Mouse (Mus musculus): Measurements from ENCODE around the gene Map3k5. TPM values are rescaled to one million over a fixed set of nuclear protein-coding genes. Genes with fewer than 3 reads are reported as not detected.
A peak's percentile ranks its signal among the peaks of the same experiment; 100 is the strongest.

Map3k5 gene
- total RNA-seq, 2 experiments from 2014 or later: 24.1 to 32.5 TPM

DNA sequence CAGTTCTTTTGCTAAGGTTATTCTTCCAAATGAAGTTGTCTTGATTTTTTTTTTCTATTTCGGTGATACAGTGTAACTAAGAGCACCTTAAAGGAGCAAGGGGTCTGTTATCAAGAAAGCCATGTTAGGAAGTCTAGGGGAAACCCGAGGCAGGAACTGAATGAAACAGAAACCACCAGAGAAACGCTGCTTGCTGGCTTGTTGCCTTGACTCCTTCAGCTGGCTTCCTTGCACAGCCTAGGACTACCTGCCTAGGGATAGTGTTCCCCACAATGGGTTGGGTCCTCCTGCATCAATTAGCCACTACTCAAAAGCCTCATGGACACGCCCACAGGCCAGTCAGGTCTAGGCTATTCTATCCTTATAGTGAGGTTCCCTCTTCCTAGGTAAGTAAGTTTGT is 106.4 kb downstream of the Map3k5 start:
- DNase-seq (ENCODE audit: low spot score in 2 of 2): no peak

DNA sequence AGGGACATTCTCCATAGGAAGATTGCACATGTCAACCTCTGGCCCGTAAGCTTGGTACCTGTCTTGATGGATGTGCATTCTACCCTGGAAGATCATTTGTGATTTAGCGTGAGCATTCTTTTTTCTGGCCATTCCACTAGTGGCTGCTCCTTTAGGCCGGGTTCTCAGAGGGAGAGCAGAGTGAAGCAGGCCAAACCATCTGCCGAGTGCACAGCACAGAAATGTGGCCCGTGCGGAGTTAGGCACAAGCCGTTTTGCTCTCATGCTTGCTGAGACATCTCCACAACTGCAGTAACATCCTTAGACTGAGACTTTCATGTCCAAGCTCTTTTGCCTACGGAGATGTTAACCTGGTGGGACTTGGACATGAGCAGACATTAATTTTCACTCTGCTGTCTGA is 107.8 kb downstream of the Map3k5 start:
- DNase-seq (ENCODE audit: low spot score in 2 of 2): no peak

DNA sequence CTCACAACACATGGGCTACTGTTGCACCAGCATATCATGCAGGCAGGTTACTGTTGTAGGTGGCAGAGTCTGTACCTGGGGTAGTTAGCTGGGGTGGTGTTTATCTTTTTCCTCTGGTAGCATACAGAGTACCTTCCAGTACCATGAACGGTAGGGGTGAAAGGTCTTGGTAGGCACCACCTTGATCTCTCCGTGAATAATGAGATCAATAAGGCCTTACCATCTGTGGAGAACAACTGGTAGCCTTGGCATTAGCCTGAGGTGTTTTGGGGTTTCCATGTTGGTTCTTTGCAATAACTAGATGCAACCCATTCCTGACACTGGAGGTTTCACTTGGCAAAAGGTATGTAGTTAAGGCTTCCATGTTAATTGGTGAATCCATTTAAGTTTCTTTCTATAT is 109.8 kb downstream of the Map3k5 start:
- DNase-seq (ENCODE audit: low spot score in 2 of 2): no peak

DNA sequence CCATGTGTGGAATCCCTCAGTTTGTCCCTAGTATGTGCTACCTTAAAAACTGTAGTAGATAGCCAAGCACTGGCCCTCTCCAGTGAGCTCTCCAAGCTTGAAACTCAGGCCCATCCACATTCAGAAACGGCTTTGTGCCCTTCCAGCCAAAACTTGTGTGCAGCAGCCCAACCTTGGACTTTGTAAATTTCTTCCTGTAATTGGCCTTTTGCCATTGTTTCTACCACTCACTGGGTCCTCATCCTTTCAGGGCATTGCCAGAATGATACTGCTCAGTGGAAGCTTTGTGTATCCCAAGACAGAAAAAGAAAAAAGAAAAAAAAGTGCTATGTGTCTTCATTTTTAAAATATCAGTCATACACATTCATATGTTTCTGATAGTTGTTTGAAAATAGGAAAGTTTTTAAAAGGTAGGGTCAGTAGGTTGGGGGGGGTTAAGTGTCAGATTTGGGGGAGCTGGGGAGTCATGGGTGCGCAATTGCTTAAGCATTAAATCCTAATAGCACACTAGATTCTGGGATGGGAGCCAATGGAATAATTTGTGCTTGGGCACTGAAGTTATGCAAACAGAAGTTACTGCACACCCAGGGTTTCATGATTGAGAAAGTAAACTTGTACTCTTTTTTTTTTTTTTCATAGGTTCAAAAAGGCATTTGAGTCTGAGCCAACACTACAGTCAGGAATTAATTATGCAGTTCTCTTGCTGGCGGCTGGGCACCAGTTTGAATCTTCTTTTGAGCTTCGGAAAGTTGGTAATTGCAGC is 111.6 kb downstream of the Map3k5 start:
- peak in 1 of 2 experiments; percentile 38 for DNase-seq (ENCODE audit: low spot score in 2 of 2)

DNA sequence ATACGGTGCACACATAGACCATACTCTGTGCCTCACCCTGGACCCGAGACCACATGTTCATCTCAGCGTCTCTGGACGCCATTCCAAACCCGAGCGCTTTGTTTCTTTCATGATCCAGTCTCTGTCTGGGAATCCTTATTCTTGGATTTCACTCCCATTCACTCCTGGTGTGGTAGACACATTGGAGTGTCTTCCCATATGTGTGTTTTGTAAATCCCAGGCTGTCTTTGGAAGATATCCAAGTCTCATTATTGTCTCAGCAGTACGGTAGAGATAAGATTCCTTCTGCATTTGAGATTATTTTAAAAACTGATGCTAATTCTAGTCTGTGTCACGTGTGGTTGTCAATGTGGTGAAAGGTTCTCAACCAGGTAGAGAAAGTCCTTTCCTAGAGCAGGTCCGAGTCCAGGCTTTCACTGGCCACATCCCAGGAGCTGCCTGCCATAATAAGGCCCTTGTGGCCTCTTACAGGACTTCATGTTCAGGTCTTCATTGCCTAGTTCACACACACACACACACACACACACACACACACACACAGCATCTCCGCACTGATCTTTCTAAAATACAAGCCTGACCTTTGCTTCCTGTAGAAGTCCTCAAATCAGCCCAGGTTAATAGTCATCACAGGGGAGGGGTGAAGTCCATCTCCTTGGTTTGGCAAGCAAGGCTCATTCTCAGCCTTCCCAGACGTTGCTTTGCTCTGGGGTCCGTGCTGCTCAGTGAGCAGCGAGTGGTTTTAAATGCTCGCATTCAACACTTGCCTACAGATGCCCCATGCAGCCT is 122.8 kb downstream of the Map3k5 start:
- peak in 1 of 2 experiments; percentile 23 for DNase-seq (ENCODE audit: low spot score in 2 of 2)

DNA sequence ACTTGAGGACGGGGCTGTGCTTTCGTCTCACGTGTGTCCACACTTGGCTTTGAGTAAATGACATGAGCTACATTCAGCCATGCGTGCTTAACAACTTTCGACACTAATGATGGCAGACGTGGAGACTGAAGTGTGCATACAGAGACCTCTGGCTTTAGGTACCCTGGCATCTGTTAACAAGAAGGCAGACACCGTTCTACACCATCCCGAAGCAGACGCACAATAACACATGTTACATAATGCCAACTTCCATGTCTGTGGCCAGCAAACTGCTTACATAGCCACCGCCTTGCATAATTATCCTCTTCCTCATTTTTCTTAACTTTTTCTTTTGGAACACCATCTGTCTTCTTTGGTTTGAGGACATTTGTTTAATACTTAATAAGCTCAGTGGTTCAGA is 123.8 kb downstream of the Map3k5 start:
- DNase-seq (ENCODE audit: low spot score in 2 of 2): no peak

DNA sequence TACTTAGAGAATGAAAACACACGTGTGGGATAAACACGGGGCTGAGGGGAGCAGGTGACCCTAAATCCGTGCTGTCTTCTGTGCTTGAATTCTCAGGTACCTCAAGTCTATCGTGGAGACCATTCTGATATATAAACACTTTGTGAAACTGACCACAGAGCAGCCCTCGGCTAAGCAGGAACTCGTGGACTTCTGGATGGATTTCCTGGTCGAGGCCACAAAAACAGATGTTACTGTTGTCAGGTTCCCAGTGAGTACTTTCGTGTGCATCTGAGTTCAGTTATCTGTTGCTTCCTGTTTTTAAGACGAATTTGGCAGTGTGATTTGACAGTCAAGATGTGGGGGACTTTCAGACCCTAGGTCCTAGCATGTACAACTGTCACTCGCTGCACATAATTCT is 124.6 kb downstream of the Map3k5 start:
- no peak for DNase-seq (ENCODE audit: low spot score in 2 of 2)

DNA sequence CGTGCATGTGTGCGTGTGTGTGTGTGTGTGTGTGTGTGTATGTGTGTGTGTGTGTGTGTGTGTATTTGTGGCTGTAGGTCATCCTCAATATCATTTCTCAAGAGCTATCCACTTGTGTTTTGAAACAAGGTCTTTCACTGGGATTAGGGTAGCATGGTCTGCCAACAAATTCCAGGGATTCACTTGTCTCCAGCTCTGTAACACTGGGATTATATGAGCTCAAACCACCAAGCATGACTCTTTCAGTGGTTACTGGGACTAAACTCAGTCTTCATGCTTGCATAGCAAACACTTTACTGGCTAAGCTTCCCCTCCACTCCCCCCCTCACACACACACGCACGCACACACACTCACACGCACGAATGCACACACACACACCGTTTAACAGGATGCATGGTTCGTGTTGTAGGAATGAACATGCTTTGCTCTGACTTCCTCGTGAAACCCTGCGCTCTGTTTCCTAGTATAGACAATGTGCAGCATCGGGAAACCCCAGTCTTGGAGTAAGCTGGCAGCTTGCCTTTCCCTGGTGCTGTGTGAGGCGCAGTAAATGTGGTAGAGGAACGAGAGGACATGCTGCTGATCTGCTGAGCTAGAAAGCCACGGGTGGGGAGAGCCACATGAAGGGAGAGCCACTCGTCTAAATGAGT is 126.2 kb downstream of the Map3k5 start:
- peak in 1 of 2 experiments; percentile 45 for DNase-seq (ENCODE audit: low spot score in 2 of 2)

DNA sequence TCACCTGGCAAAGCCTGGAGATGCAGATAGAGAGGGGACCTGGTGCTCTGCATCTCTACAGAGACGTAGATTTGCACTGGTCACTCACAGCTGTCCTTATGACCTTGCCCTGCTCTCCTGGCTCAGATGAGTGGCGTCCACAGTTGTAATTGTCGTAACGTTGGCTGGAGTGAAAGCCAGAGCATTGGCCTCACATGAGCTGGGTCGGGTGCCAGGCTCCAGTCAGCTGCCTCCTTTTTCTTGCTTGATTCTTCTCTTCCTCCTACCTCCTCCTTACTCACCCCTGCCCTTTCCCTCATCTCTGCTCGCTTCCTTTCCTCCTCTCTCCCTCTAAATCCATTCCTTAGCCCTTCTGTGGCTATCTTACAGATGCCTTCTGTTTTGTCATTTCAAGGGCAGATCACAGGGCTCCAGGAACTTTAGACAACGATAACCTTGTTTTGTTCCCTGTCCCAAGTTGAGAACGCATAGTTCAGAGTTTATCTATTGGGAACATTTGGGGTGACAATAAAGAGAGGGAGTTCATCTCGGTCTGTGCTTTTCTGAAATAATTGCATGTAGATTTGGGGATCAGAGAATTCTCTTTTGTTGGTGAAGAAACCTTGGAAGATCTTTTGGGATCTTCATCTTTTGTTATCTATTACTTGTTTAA is 130.4 kb downstream of the Map3k5 start:
- no peak for DNase-seq (ENCODE audit: low spot score in 2 of 2)

DNA sequence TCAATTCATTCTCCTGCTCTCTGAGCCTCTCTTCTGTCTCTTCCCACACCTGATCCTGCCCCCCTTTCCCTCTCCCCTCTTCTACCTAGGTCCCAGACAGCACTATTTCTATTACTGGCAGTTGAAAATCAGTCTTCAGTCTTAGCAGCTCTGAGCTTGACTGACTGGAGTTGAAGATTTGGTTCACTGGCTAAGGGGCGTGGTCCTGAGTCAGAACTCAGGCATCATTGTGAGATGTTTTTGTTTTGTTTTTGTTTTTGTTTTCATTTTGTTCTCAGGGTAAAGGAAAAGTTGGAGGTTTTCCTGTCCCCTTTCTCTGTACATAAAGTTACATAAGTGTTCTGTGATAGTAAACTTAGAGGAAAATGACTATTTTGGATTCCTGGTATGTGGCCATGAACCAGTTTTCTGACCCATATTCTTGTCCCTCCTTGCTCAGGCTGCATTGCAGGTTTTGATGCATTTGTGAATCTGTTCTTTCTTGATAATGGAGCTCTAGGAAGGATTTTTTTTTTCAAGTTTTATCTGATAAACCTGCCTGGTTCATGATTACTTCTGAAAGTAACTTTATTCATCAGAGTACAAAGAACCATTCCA is 131.9 kb downstream of the Map3k5 start:
- DNase-seq (ENCODE audit: low spot score in 2 of 2): no peak

DNA sequence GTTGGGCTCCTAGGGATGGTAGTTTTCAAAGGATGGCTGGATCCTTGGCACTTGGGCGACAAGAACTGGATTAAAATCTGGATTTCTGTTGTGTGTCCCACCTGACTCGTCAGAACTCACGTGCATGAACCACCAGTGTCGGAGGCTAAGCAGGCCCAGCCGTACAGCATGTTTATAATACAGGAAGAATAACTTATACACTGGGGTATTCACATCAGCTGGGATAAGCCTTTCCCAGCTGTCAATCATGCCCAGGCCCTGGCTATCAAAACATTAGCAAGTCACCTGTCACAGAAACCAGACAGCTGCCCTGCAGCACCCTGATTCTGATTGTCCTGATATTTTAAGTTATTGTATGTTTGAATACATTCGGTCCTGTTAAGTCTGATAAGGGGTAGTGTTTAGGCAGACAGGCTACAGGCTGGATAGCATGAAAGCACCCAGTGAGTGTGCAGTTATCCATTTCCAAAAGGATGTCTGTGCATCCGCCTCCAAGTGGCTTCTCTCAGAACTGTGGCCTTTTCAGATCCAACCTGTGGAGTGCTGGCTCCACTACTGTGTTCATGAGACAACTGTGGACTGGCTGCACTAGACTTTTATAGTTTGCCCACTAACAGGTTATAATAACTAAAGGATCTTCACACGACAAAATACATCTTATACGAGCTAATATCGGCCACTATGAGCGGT is 135.6 kb downstream of the Map3k5 start:
- no peak for DNase-seq (ENCODE audit: low spot score in 2 of 2)

DNA sequence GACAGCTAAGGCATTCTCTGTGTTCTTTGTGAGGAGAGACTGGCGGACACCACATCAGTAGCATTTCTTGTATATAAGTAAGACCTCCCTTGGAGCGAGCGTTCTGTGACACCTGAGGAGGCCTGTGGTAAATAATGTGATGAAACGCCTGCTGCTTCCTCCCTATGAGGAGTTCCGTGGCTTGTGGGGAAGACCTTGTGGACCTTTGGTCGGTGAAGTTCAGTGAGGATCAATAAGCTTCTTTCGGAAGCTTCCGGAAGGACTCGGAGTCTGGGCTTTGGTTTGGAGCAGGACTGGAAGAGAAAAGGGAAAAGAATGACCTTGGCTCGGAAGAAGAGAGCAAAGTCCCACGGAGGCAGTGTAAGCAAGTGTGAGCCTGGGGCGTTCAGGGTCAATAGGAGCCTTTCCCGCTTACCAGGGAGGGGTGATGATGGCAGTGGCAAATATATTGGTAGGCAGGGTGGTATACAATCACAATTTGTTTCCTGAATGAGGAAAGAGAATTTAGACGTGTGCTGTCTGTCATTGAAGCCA is 136.4 kb downstream of the Map3k5 start:
- no peak for DNase-seq (ENCODE audit: low spot score in 2 of 2)

DNA sequence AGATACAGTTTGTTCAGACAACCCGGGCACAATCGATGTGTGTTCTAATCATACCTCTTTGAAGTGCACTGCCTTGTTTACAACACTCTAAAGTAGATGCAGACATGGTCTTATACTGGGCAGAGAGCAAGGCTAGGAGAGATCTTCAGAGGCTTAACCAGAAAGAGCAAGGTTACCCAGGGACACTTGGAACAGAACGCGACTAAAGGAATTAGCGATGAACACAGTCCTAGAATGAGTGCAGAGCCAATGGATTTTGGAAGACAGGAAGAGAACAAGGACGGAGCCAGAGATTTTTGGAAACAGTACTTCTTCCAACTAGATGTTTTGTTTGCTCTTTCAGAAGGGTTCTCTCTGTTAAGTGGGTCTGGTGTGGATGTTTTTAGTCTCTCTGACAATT is 137.4 kb downstream of the Map3k5 start:
- no peak for DNase-seq (ENCODE audit: low spot score in 2 of 2)

DNA sequence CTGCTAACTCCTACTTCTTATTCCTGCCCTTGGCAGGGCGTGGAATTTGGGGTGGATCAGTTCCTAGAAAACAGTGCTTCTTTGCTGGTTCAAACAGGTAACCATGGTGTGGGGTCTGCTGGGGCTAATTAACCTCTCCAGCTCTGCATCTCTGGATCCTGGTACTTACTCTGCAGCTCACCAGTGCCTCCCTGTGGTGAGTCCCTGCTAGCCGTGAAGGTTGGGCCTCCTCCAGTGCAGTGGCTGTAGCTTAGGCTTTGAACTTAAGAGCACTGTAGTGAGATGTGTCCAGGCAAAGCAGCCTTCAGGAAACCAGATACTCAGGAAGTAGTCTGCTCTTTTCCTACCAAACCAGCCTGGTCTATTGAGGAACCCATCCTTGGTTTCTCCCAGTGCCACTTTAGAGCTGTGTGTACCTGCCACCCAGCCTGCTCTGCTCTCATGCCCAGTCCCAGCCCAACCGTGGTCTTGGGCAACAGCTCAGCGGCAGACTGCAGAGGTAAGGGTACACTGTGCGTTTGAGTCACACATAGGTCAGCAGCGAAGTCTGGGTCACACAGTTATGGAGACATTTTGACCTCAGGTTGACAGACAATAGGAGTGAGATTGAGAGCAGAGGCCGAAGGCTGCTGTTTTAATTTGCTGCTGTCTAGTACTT is 139.1 kb downstream of the Map3k5 start:
- DNase-seq (ENCODE audit: low spot score in 2 of 2): peak; percentile 58 to 84

DNA sequence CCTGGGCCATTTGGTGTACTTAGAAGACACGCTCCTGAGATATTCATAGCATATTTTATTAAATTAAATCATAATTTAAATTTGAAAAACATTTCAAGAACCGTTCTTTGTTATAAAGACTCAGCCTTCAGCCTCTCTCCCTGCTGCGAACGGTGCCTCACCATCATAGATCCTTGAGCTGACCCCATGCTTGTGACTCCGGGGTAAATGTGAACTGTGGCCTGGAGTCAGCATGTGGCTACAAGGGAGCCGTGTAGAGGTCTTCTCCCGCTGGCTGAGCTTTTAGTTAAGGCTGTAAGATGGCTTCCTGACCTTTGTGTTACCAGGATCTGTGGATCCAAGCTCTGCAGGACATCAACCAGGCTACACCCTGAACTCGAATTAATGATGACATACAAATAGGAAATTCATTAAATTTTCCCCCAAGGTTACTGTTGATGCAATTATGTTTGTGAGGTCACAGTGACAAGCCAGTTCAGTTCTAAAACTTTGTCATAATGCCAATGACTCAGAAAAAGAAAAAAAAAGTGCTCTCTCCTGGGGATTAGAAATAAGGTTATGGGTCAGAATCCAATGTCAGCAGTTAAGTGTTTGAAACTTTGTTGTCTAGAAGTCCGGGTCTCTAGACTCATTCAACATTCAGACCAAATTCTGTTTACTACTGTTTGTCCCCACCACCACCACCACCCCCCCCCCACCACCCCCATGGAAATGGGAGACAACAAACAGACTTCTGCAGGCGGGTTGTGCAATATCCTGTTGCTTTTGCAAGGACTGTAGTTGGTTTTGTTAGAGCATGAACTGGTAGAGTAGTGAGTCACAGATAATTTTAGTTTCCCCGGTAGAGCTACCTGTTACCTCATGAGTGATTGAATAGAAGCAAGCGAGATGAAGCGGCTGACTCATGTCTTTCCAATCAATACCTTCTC is 142.5 kb downstream of the Map3k5 start:
- DNase-seq (ENCODE audit: low spot score in 2 of 2): no peak

DNA sequence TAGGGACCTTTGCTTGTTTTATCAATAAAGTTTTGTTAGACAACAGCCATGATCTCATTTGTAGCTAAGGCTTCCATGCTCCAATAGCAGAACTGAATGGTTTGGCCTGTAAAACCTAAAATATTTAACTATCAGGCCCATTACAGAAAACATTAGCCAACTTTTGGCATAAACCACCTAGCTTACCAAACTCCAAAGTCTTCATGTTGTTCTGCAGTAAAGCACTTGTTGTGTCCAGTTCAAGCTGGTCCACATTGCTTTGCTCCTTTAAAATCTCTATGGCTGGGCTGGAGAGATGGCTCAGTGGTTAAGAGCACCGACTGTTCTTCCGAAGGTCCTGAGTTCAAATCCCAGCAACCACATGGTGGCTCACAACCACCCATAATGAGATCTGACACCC is 144.1 kb downstream of the Map3k5 start:
- DNase-seq (ENCODE audit: low spot score in 2 of 2): no peak

DNA sequence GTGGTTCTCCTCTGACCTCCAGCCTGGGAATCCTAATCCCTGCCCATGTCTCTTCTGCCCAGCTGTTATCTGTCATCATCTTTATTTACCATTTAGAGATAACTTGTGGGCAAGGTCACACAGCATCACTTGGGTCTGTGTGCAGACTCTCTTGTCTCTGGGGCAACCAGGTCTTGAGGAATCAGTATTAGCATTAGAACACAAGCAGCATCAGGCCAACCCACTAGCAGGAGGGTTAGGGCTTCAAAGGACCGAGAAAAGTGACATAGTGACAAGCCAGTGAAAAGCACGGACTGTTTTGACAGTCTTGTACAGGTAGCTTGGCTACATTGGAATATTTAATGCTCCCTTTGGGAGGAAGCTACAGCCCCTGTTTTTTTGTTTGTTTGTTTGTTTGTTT is 153.6 kb downstream of the Map3k5 start:
- no peak for DNase-seq (ENCODE audit: low spot score in 2 of 2)

DNA sequence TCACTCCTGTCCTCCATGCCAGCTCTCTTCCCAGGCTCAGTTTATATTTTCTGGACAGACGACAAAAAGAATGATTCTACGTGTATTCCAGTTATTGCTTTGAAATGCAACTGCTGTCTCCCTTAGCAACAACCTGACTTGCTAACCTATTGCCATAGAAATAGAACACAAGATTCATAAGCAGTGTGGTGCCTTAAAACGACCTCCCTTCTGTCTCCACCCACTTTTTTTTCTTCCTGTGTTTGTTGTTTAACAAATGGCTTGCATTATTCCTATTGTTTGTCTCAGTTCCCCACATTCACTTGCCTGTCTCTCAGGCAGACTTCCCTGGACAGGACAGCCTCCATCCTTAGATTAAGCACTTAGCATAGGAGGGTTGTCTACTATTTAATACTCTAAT is 154.8 kb downstream of the Map3k5 start:
- DNase-seq (ENCODE audit: low spot score in 2 of 2): peak in 1 of 2 experiments; percentile 8

DNA sequence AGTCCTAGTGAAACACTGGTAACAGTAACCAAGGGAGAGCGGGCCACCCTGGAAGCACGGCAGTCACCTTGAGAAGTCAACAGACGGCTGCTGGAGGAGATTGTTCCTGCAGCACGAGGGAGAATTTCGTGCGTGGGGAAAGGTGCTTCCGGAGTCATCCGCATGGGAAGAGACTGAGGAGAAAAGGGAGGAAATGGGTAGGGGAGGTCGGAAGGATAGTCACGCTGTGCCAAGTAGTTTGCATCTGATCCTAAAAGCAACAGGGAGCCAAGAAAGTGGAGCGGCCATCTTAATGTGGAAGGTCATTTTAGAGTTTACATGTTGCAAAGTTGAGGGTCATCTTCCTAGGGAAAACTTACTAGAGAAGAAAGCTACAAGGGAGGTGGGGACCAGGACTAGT is 155.9 kb downstream of the Map3k5 start:
- no peak for DNase-seq (ENCODE audit: low spot score in 2 of 2)

Measured in layer of hippocampus, adult 18-20 months (tissue).